Mouse (Mus musculus) cortical plate, adult 2 months (tissue): ENCODE data around the gene Col8a1.

Source experiments
- CTCF ChIP-seq: fragments of 200-500 bp; IDR thresholded peaks from 2 replicates; pipeline ENCODE4 v1.5.1; 2011; ENCODE audit warnings: mild to moderate bottlenecking, control low read depth, low read length; ENCODE audit not compliant: insufficient read depth; ENCODE audit errors: extremely low read depth
- POLR2A ChIP-seq: fragments of 200-500 bp; IDR thresholded peaks from 2 replicates; pipeline ENCODE4 v1.6.1; 2011; ENCODE audit warnings: mild to moderate bottlenecking, low read length, control low read depth; ENCODE audit not compliant: insufficient read depth; ENCODE audit errors: extremely low read depth

DNA sequence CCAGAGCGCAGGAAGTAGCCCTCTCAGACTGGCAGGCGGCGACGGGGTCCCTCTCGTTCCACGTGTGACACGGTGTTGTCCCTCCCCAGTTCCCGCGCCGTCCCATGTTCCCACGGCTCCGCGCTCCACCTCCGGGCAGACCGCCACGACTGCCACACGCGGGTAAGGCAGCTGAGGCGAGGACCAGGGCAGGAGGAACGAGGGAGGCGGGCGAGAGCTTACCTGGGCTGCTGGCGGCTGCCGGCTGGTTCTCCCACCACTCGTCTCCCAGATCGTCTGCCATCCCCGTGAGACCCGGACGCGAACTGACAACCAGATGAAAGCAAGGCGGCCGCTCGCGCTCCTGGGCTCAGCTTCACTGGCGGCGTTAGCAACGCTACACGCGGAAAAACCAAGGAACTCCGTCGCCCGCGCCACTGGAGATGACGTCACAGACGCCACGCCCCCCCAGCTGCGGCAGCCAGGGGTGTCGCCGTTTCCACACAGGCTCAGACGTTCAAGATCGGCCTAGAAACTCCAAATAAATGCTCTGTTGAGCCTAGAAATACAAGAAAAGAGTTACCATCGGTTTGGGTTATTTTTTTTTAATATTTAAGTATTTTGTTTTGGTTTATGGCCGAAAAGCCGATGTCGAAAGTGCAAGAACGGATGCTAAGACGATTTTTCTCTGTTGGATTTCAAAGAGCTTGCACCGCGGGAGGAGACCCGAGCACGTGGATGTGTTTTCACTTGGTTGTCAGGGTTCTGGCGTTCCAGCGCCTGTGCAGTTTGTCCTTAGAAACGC lies 147.9 kb downstream of the Col8a1 start, which contains the start of gene Cmss1:
- TF ChIP-seq CTCF (no peak), POLR2A (peak; percentile 54; the same call in 1 of the 2 replicates)
